Mouse (Mus musculus): Measurements from ENCODE around the gene Mogat2. TPM values are rescaled to one million over a fixed set of nuclear protein-coding genes. Genes with fewer than 3 reads are reported as not detected.

Mogat2 gene
- polyA plus RNA-seq, 1 experiment from 2014 or later, result 78.6 TPM

GRCm38 (mm10) chr7:99263509-99263908 lies 25.1 kb upstream of the Mogat2 start:
- H3K27ac ChIP-seq, result no peak overlapping the region
- DNase-seq (ENCODE audit: low spot score), result no peak
- no peaks in the 10 kb centered on the region for H3K36me3 ChIP-seq
- peaks cover 16% of the 10 kb centered on the region for H3K4me1 ChIP-seq
- WGBS, result 59% methylated on average over 4 of the region's 4 CpGs
- H3K27me3 ChIP-seq (ENCODE audit: low read depth, poor library complexity, severe bottlenecking), result peaks cover 39% of the 10 kb centered on the region
- no peaks in the 10 kb centered on the region for H3K9me3 ChIP-seq (replicated peaks)
- no peak overlapping the region for H3K4me3 ChIP-seq

GRCm38 (mm10) chr7:99261900-99262299 lies 23.5 kb upstream of the Mogat2 start:
- H3K4me1 ChIP-seq, result peaks cover under 1% of the 10 kb centered on the region; the same call in 1 of the 2 replicates
- no peak overlapping the region for H3K4me3 ChIP-seq
- H3K36me3 ChIP-seq, result no peaks in the 10 kb centered on the region
- H3K9me3 ChIP-seq (replicated peaks), result no peaks in the 10 kb centered on the region
- no peak overlapping the region for H3K27ac ChIP-seq
- no peak for DNase-seq (ENCODE audit: low spot score)
- 56% methylated on average over 3 of the region's 3 CpGs for WGBS
- peaks cover 23% of the 10 kb centered on the region for H3K27me3 ChIP-seq (ENCODE audit: low read depth, poor library complexity, severe bottlenecking)

- no peaks in the 10 kb centered on the region for H3K9me3 ChIP-seq (replicated peaks)
- 0 out of 2 replicates have a peak, but pooled peaks cover 4% of the 10 kb centered on the region for H3K4me1 ChIP-seq
- H3K27ac ChIP-seq, result no peak overlapping the region
- no peak overlapping the region for H3K4me3 ChIP-seq
- H3K36me3 ChIP-seq, result no peaks in the 10 kb centered on the region
- no peak for DNase-seq (ENCODE audit: low spot score)
- H3K27me3 ChIP-seq (ENCODE audit: low read depth, poor library complexity, severe bottlenecking), result peaks cover 13% of the 10 kb centered on the region; the same call in 1 of the 2 replicates
- 92% methylated on average over 7 of the region's 7 CpGs for WGBS
Observed at GRCm38 (mm10) chr7:99255006-99255405, 16.6 kb upstream of the Mogat2 start.

GRCm38 (mm10) chr7:99250386-99250785 lies 12.0 kb upstream of the Mogat2 start:
- DNase-seq (ENCODE audit: low spot score), result no peak
- Histone ChIP-seq H3K27ac (no peak overlapping the region), H3K4me3 (no peak overlapping the region), H3K36me3 (no peaks in the 10 kb centered on the region), H3K9me3 (replicated peaks) (no peaks in the 10 kb centered on the region), H3K4me1 (peaks cover 24% of the 10 kb centered on the region), H3K27me3 (ENCODE audit: low read depth, poor library complexity, severe bottlenecking) (peaks cover 22% of the 10 kb centered on the region)
- 45% methylated on average over 9 of the region's 9 CpGs for WGBS

- Histone ChIP-seq H3K36me3 (no peaks in the 10 kb centered on the region), H3K27me3 (ENCODE audit: low read depth, poor library complexity, severe bottlenecking) (peaks cover 22% of the 10 kb centered on the region), H3K27ac (no peak overlapping the region), H3K4me3 (peak overlapping the region; percentile 56), H3K4me1 (peaks cover 24% of the 10 kb centered on the region), H3K9me3 (replicated peaks) (no peaks in the 10 kb centered on the region)
- whole genome bisulfite sequencing, result 3% methylated on average over 10 of the region's 10 CpGs
- peak; percentile 61 for DNase-seq (ENCODE audit: low spot score)
Observed at GRCm38 (mm10) chr7:99249582-99249911, 11.1 kb upstream of the Mogat2 start.

GRCm38 (mm10) chr7:99248906-99249581 lies 10.6 kb upstream of the Mogat2 start:
- under 1% methylated on average over 42 of the region's 44 CpGs for WGBS
- Histone ChIP-seq H3K27ac (peak overlapping the region; percentile 76), H3K36me3 (no peaks in the 10 kb centered on the region), H3K4me1 (peaks cover 24% of the 10 kb centered on the region), H3K4me3 (peak overlapping the region; percentile 56), H3K9me3 (replicated peaks) (no peaks in the 10 kb centered on the region), H3K27me3 (ENCODE audit: low read depth, poor library complexity, severe bottlenecking) (peaks cover 22% of the 10 kb centered on the region)
- peak; percentile 60 for DNase-seq (ENCODE audit: low spot score)

- Histone ChIP-seq H3K9me3 (replicated peaks) (no peaks in the 10 kb centered on the region), H3K36me3 (no peaks in the 10 kb centered on the region), H3K27me3 (ENCODE audit: low read depth, poor library complexity, severe bottlenecking) (peaks cover 22% of the 10 kb centered on the region), H3K27ac (no peak overlapping the region), H3K4me1 (peaks cover 24% of the 10 kb centered on the region), H3K4me3 (no peak overlapping the region)
- 33% methylated on average over 5 of the region's 5 CpGs for WGBS
- no peak for DNase-seq (ENCODE audit: low spot score)
Observed at GRCm38 (mm10) chr7:99248157-99248742, 9.8 kb upstream of the Mogat2 start.

GRCm38 (mm10) chr7:99242097-99242496 lies 3.7 kb upstream of the Mogat2 start:
- Histone ChIP-seq H3K4me1 (peaks cover 21% of the 10 kb centered on the region), H3K27ac (no peak overlapping the region), H3K27me3 (ENCODE audit: low read depth, poor library complexity, severe bottlenecking) (no peaks in the 10 kb centered on the region), H3K9me3 (replicated peaks) (no peaks in the 10 kb centered on the region), H3K36me3 (no peaks in the 10 kb centered on the region), H3K4me3 (no peak overlapping the region)
- DNase-seq (ENCODE audit: low spot score), result no peak
- WGBS, result 98% methylated on average over 11 of the region's 11 CpGs

- H3K4me1 ChIP-seq, result peaks cover 51% of the 10 kb centered on the region
- H3K4me3 ChIP-seq, result peak overlapping the region; percentile 60
- WGBS, result 13% methylated on average over 8 of the region's 8 CpGs
- DNase-seq (ENCODE audit: low spot score), result peak; percentile 70
- H3K9me3 ChIP-seq (replicated peaks), result no peaks in the 10 kb centered on the region
- H3K27ac ChIP-seq, result peak overlapping the region; percentile 91
- no peaks in the 10 kb centered on the region for H3K27me3 ChIP-seq (ENCODE audit: low read depth, poor library complexity, severe bottlenecking)
- peaks cover 12% of the 10 kb centered on the region for H3K36me3 ChIP-seq
Observed at GRCm38 (mm10) chr7:99236888-99237660, 1.3 kb downstream of the Mogat2 start.

- peak overlapping the region; percentile 91 for H3K27ac ChIP-seq
- H3K36me3 ChIP-seq, result peaks cover 26% of the 10 kb centered on the region
- WGBS, result 14% methylated on average over 2 of the region's 2 CpGs
- no peaks in the 10 kb centered on the region for H3K27me3 ChIP-seq (ENCODE audit: low read depth, poor library complexity, severe bottlenecking)
- no peaks in the 10 kb centered on the region for H3K9me3 ChIP-seq (replicated peaks)
- peak; percentile 58 for DNase-seq (ENCODE audit: low spot score)
- no peak overlapping the region for H3K4me3 ChIP-seq
- H3K4me1 ChIP-seq, result peaks cover 51% of the 10 kb centered on the region
Observed at GRCm38 (mm10) chr7:99235657-99236056, 2.8 kb downstream of the Mogat2 start.

GRCm38 (mm10) chr7:99234916-99235315 lies 3.5 kb downstream of the Mogat2 start:
- Histone ChIP-seq H3K36me3 (peaks cover 33% of the 10 kb centered on the region), H3K27me3 (ENCODE audit: low read depth, poor library complexity, severe bottlenecking) (no peaks in the 10 kb centered on the region), H3K4me1 (peaks cover 55% of the 10 kb centered on the region), H3K9me3 (replicated peaks) (no peaks in the 10 kb centered on the region), H3K27ac (peak overlapping the region; percentile 91), H3K4me3 (no peak overlapping the region)
- DNase-seq (ENCODE audit: low spot score), result no peak
- 54% methylated on average over 2 of the region's 2 CpGs for WGBS

GRCm38 (mm10) chr7:99232571-99232970 lies 5.8 kb downstream of the Mogat2 start:
- Histone ChIP-seq H3K4me3 (no peak overlapping the region), H3K36me3 (peaks cover 52% of the 10 kb centered on the region), H3K27ac (no peak overlapping the region), H3K27me3 (ENCODE audit: low read depth, poor library complexity, severe bottlenecking) (no peaks in the 10 kb centered on the region), H3K4me1 (peaks cover 42% of the 10 kb centered on the region), H3K9me3 (replicated peaks) (no peaks in the 10 kb centered on the region)
- no peak for DNase-seq (ENCODE audit: low spot score)
- 83% methylated on average over 6 of the region's 6 CpGs for WGBS
